Comparison of ENCODE assay signal across 8 mouse cellular contexts in the genomic region with DNA sequence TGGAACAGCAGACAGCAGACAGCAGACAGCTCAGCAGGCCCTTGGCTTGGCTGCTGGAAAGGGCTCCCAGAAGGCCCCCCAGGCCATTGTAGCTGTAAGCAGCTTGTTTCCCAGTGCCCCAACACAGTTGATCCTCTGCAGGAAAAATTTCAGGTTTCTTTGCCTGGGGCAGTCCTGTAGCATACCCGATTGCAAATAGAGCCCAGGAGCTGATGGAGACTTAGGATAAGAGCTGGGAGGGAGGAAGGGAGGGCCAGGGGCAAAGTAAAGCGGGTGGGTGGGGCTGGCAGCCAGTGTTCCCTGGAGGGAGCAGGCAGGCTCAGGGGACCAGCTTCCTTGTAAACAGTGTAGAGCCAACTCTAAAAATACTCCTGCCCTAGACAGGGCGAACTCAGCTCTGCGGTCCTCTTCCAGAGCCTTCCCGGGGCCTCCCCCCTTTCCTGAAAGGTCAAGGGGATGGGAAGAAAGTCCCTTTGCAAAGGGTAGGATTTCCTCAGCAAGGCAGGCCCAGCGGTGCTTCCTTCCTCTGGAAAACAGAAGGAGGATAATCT.
DNase-seq lines count a peak whose midpoint lies in the region; ATAC-seq lines count a peak whose summit lies in the region.

No protein-coding gene starts in this region.

- H3K27me3 ChIP-seq in embryonic facial prominence, embryonic 12.5 days, result no peaks in the 10 kb centered on the region
- H3K27me3 ChIP-seq in heart, embryonic 12.5 days (replicated peaks), result no peaks in the 10 kb centered on the region
- H3K27me3 ChIP-seq in kidney, embryonic 14.5 days (ENCODE audit: control insufficient read depth, insufficient read depth, low read length), result no peaks in the 10 kb centered on the region

- H3K9ac ChIP-seq in embryonic facial prominence, embryonic 12.5 days, result no peak overlapping the region
- H3K9ac ChIP-seq in heart, embryonic 12.5 days, result peak overlapping the region; percentile 56; the same call in 1 of the 2 replicates
- peak overlapping the region; percentile 40; the same call in 1 of the 2 replicates for H3K9ac ChIP-seq in kidney, embryonic 14.5 days (ENCODE audit: low read depth, low read length)

- H3K4me1 ChIP-seq in embryonic facial prominence, embryonic 12.5 days, result peaks cover 24% of the 10 kb centered on the region
- peaks cover 47% of the 10 kb centered on the region for H3K4me1 ChIP-seq in heart, embryonic 12.5 days (replicated peaks)
- peaks cover 22% of the 10 kb centered on the region for H3K4me1 ChIP-seq in kidney, embryonic 14.5 days (ENCODE audit: control insufficient read depth, insufficient read depth, low read length)

- H3K36me3 ChIP-seq in embryonic facial prominence, embryonic 12.5 days, result no peaks in the 10 kb centered on the region
- H3K36me3 ChIP-seq in heart, embryonic 12.5 days, result no peaks in the 10 kb centered on the region
- no peaks in the 10 kb centered on the region for H3K36me3 ChIP-seq in kidney, embryonic 14.5 days (ENCODE audit: control insufficient read depth, insufficient read depth, low read length)

- ATAC-seq in embryonic facial prominence, embryonic 12.5 days (ENCODE audit: insufficient number of reproducible peaks, insufficient read depth, low FRiP score, low TSS enrichment), result peak; percentile 44
- peak; percentile 79 for ATAC-seq in heart, embryonic 12.5 days (ENCODE audit: insufficient number of reproducible peaks, low FRiP score)
- ATAC-seq in kidney, embryonic 14.5 days (ENCODE audit: low FRiP score, low TSS enrichment), result peak; percentile 76
- no peak for ATAC-seq in activated CD4-positive, CD25-positive, alpha-beta regulatory T cell, adult 4 months

- H3K4me3 ChIP-seq in embryonic facial prominence, embryonic 12.5 days, result no peak overlapping the region
- H3K4me3 ChIP-seq in heart, embryonic 12.5 days, result no peak overlapping the region
- H3K4me3 ChIP-seq in kidney, embryonic 14.5 days (ENCODE audit: low read length), result no peak overlapping the region

- peak overlapping the region; percentile 51 for H3K27ac ChIP-seq in embryonic facial prominence, embryonic 12.5 days
- H3K27ac ChIP-seq in heart, embryonic 12.5 days (ENCODE audit: poor library complexity, severe bottlenecking), result peak overlapping the region; percentile 67
- H3K27ac ChIP-seq in kidney, embryonic 14.5 days (ENCODE audit: low read depth, low read length), result peak overlapping the region; percentile 55

- peak; percentile 60 for DNase-seq in NIH3T3 (ENCODE audit: low read depth)
- DNase-seq in lung, postnatal 10 days, result peak; percentile 85
- DNase-seq in right cerebral cortex, postnatal 10 days (ENCODE audit: low spot score in 2 of 2), result no peak
- no peak for DNase-seq in Muller cell, postnatal 12 days (ENCODE audit: inconsistent ontology term)

- H3K9me3 ChIP-seq in embryonic facial prominence, embryonic 12.5 days, result no peaks in the 10 kb centered on the region
- no peaks in the 10 kb centered on the region for H3K9me3 ChIP-seq in heart, embryonic 12.5 days (replicated peaks)
- H3K9me3 ChIP-seq in kidney, embryonic 14.5 days (ENCODE audit: control insufficient read depth, low read length), result no peaks in the 10 kb centered on the region

- WGBS in embryonic facial prominence, embryonic 12.5 days, result 9% methylated on average over 6 of the region's 6 CpGs
- 9% methylated on average over 6 of the region's 6 CpGs for WGBS in heart, embryonic 12.5 days
- 15% methylated on average over 6 of the region's 6 CpGs for WGBS in kidney, embryonic 14.5 days

- no peak overlapping the region for H3K4me2 ChIP-seq in embryonic facial prominence, embryonic 12.5 days (replicated peaks)
- H3K4me2 ChIP-seq in heart, embryonic 12.5 days, result peak overlapping the region; percentile 42
- H3K4me2 ChIP-seq in kidney, embryonic 14.5 days (replicated peaks; ENCODE audit: low read depth, low read length), result no peak overlapping the region

Comparison
In these comparisons a context has a peak if more than half of its experiments do, and no peak if none do; other contexts are left out.
1. DNase-seq: peak in NIH3T3 (single experiment) and lung, postnatal 10 days (single experiment); none in right cerebral cortex, postnatal 10 days (0 of 2) and Muller cell, postnatal 12 days (single experiment).
2. Peak in every context shown above with its lines, with median percentiles within 50 percentile points of each other: H3K27ac ChIP-seq.